Mouse (Mus musculus): ENCODE measurements at regions not wholly inside any gene's neighbourhood (a gene's known extent, or its start where the extent isn't known, plus 50 kb on each side); places are given as distances from the start of the nearest gene placed in this dataset.

- DNase-seq, result no peak
Observed at GRCm38 (mm10) chr15:63670561-63670960, 174.4 kb downstream of the Gsdmc2 start.

- no peak for DNase-seq
Observed at GRCm38 (mm10) chr15:63667536-63667935, 177.4 kb downstream of the Gsdmc2 start.

DNA sequence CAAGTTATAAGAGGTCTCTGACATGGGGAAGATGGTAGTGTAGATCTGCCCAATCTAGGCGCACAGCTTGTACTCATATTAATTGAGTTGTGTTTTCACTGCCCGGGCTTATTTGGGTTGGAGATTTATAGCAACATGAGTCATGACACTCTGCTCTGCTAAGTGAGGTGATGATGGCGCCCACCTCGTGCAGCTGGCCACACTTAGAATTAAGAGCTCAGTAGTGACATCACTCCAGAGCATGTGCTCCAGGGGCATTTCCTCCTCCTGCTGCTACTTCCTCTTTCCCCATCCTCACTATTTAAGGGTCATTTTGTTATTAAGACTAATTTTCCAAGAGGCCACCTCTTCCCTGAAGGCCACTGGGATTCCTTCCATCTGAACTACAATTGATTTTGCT, 179.5 kb downstream of the Gsdmc2 start:
- no peak for DNase-seq

GRCm38 (mm10) chr15:63664877-63665276, 180.1 kb downstream of the Gsdmc2 start:
- no peak for DNase-seq

DNA sequence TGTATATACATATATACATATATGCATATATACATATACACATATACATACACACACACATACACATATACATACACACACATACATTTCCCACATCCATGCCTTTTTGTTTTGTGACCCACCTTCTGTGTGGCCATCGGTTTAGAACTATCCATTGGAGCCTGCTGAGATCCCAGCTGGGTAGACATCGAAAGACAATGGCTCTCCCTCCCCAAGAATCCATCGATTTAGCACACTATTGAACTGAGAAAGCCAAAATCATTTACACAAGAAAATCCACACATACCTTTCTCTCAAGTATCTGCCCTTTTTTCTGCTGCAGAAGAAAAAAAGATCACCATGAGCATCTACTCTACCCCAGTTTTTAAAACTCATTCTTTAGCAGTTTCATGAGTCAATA, 182.8 kb downstream of the Gsdmc2 start:
- DNase-seq, result no peak

- DNase-seq, result no peak
Observed at GRCm38 (mm10) chr15:63658031-63658521, 186.9 kb downstream of the Gsdmc2 start.

DNA sequence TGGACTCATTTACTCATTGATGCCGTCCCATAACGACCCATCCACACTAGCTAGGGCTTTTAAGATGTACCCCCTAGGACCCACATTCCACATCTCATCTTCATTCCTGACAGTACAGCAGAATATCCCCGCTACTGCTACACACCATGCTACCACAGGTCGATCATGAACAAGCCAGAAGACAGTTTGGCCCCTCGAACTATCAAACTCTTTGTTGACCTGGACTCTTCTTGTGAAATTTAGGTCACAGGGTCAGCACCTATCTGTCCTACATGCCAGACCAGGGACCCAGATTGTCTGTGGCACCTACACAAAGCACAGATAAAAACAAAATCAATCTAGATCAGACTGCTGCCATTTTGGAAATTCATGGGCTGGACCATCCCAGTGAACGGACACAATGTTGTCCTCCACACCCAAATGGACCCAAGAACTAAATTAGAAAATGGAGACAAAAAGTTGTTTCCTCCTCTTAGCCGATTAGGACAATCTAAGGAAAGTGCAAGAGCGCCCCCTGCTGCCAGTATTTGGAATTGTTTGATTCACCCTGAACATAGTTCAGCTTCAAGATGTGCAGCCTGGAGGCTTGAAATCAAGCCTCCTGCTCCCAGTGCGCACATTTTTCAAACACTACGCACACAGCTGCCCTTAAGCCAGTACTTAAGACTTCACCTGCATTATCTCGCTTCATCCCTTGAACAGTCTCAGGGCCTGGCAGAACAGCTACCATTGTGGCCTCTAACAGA, 192.6 kb downstream of the Gsdmc2 start:
- DNase-seq, result peak; percentile 92

DNA sequence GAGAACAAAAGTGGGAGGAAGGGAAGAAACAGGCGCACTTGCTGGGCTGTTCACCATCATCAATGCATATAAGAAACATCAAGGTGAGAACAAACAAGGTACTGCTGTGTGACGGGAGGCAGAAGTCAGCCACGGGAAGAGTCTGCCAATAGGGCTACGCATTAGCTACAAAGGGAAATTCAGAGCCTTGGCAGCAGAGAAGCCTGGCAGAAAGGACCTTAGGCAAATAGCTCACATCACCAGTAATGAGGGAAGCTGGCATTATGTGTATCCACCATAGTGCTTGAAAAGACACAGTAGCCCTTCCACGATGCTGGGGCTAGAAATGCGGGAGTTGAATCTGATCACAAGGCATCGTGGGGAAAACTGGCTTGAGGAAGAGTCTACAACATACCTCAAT, 193.9 kb downstream of the Gsdmc2 start:
- no peak for DNase-seq

- no peak for DNase-seq
Observed at GRCm38 (mm10) chr15:63648142-63648989, 196.6 kb downstream of the Gsdmc2 start.

DNA sequence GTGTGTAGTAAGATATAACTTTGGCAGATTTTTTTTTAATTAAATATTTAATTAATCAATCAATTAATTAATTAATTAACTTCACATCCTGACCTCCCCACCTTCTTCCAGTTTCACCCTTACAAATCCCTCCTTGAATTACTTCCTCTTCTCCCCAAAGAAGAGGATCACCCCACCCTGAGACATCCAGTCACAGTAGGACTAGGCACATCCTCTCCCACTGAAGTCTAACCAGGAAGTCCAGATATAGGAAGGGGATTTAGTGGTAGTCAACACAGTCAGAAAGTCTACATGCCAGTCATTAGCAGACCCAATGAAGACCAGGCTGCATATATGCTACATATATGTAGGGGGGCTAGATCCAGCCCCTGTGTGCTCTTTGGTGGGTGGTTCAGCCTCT, 220.2 kb downstream of the Gsdmc2 start:
- DNase-seq, result no peak

DNA sequence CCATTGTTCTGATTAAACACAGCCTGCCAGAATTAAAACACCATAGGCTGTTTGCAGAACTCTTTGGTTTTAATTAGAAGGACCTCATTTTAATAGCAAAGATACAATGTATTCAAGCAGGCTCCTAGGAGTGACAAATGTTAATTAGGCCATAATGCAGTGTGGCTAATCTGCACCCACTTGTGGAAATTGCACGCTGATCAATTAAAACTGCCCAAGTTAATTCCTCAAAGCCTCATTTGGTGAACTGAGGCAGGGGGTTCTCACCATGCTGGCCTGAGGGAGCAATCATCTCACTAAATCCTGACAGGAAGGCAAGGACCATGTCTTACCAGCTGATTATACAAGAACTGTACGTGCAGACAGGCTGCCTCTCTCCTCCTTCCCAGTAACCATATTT, 220.7 kb downstream of the Gsdmc2 start:
- DNase-seq, result no peak

DNA sequence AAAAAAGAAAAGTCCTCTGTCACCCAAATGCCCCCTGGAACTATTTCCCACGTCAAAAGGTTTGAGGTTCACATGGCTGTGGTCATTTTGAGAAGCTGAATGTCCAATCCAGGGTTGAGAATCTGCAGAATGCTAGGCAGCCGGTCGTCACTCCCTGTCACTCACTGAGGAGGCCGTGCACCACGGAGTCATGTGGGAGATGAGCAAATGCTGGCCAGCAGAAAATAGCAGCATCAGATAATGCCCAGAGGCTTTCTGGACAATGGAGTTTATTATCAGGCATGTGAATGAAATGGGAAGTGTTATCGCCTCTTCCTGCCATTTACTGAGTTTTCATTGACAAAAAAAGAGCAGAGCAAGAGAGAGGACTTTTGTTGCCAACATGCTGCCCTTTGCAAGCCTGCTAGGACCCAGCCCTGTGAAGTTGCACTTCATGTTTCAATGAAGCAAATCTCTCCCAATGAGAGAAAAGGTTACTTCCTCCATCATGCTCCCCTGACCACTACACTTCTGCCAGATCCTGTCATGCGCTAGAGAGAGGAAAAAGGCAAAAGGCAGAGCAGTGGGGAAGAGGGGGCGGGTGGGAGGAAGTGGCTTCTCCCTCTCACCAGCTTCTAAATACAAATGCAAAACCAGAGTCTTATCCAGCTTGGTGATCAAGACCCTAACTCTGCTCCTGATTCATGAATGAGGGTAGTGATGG, 228.3 kb downstream of the Gsdmc2 start:
- DNase-seq, result no peak

- DNase-seq, result no peak
Observed at GRCm38 (mm10) chr15:63614191-63614590, 230.8 kb downstream of the Gsdmc2 start.

GRCm38 (mm10) chr15:63613120-63613519, 231.9 kb downstream of the Gsdmc2 start:
- no peak for DNase-seq

- no peak for DNase-seq
Observed at GRCm38 (mm10) chr15:63611161-63611560, 233.8 kb downstream of the Gsdmc2 start.

DNA sequence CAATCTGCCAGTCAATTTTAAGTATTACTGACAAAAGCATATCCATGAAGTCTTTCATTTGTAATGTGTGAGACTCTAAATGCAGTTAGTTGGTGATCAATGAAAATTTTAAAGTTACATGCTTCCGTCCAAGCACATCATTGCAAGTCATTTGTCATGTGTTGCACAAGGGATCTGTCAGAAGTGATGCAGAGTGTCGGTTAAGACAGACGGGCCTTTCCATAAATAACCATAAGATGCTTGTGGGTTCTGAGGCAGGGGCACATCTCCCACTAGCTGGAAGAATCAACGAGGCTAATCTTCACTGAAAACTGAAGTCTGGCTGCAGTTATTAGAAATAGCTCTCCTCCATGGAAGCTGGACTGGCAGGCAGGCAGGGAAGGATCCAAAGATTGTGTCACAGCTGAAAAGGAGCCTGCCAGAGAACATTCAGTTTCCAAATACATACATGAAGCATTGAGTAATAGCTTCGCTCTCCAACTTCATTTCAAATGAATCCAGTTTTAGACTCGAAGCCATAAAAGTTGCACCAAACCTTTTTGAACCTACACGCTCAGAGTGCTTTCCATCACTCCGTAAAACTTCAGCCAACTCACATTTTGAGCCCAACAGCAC, 241.8 kb downstream of the Gsdmc2 start:
- peak; percentile 12 for DNase-seq

DNA sequence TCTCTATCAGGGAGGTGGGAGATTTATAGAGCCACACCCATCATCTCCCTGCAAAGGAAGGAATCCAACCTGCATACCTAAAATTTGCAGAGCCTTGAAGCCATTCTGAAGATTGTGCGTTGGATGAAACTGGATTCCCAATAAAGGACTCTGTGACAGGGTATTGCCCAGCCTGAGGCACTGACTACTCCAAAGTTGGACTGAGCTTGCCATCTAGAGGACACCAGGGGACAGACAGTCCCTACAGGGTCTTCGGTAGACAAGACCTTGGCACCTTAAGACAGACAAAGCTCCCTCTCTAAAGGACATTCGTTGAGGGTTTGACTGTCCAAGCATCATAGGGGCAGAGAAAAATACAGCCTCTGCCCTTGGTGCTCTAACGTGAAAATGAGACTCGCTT, 243.4 kb downstream of the Gsdmc2 start:
- peak; percentile 47 for DNase-seq

- DNase-seq, result no peak
Observed at GRCm38 (mm10) chr15:63592758-63593463, 252.1 kb downstream of the Gsdmc2 start.

DNA sequence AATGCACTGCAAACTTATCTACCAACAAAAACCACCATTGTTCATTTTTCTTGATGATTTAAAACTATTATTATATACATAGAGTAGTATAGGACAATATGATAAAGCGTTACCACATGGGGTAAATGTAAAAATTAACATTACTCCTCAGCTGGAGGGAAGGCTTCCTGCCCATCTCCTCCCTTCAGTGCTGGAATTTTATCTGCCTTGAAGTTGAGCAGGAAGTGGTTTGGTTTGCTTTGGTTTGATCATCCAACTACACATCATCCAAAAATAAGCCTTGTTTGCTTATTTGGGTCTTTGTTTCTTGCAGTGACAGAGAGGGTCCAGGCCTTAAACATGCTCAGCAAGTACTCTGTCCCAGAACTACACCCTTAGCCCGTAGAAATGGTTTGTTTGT, 285.7 kb downstream of the Gsdmc2 start:
- DNase-seq, result no peak

DNA sequence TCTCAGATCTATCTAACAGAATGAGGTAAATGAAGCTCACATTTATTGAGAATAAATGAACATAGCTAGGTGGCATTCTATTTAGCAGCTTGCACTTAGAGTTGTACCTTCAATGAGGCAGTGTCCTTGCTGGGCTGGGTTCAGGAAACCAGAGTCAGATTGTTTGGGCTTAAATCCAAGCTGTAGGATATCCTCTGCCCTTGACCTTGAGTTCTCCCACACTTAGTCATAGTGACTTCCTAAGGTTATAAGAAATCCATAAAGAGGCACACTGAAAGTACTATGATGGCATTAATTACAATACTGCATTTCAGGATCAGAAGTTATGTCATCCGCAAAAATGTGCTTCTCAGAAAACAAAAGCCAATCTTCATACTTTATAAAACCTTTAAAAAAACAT, 286.3 kb downstream of the Gsdmc2 start:
- peak; percentile 14 for DNase-seq

GRCm38 (mm10) chr15:63557816-63558215, 287.2 kb downstream of the Gsdmc2 start:
- DNase-seq, result no peak

DNA sequence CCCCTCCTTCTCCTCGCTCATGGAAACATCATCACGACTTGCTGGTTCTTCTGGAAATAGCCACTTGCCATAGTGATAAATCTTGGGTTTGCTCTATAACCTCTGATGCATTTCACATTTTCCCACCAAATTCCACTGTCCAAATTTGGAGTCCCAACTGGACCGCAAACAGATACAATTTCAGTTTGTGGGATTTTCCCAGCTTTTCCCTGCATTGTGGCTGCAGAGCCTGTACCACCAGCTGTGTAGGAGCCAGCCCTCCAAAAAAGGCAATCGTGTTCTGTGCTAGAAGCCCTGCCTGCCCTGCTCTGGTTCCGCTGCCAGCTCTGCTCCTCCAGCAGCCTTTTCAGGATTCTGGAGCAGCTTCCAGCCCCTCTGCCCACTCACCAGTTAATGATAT, 291.4 kb downstream of the Gsdmc2 start:
- DNase-seq, result no peak

Measured in adrenal gland, postnatal 10 days (tissue).